Mouse (Mus musculus) cortical plate, adult 2 months (tissue): ENCODE results near the gene Maob. TPM values are rescaled to one million over a fixed set of nuclear protein-coding genes. Genes with fewer than 3 reads are reported as not detected.
A peak's percentile ranks its signal among the peaks of the same experiment; 100 is the strongest.

ENCODE experiments used
- H3K27ac ChIP-seq: fragments of 200-500 bp; 2 replicates; pipeline ENCODE4 v1.5.1; 2012; ENCODE audit warnings: low read length, control low read depth, inconsistent platforms; ENCODE audit not compliant: insufficient read depth
- H3K4me1 ChIP-seq: fragments of 200-500 bp; 2 replicates; pipeline ENCODE4 v1.6.1; 2011; ENCODE audit warnings: low read length; ENCODE audit not compliant: control insufficient read depth, insufficient read depth
- H3K4me3 ChIP-seq: fragments of 200-500 bp; 2 replicates; pipeline ENCODE4 v1.5.1; 2011; ENCODE audit warnings: mild to moderate bottlenecking, low read length, control low read depth; ENCODE audit not compliant: insufficient read depth
- CTCF ChIP-seq: fragments of 200-500 bp; IDR thresholded peaks from 2 replicates; pipeline ENCODE4 v1.5.1; 2011; ENCODE audit warnings: mild to moderate bottlenecking, control low read depth, low read length; ENCODE audit not compliant: insufficient read depth; ENCODE audit errors: extremely low read depth
- POLR2A ChIP-seq: fragments of 200-500 bp; IDR thresholded peaks from 2 replicates; pipeline ENCODE4 v1.6.1; 2011; ENCODE audit warnings: mild to moderate bottlenecking, low read length, control low read depth; ENCODE audit not compliant: insufficient read depth; ENCODE audit errors: extremely low read depth
- polyA plus RNA-seq: library from polyadenylated mRNA; depleted of rRNA; stranded (reverse); fragments of >200 nt; gene quantifications from 2 replicates; pipeline ENCODE4 v1.2.3, GENCODE M21; 2012; rRNA removed

Gene Maob
- polyA plus RNA-seq = 25.1 and 29.2 TPM in 2 replicates

DNA sequence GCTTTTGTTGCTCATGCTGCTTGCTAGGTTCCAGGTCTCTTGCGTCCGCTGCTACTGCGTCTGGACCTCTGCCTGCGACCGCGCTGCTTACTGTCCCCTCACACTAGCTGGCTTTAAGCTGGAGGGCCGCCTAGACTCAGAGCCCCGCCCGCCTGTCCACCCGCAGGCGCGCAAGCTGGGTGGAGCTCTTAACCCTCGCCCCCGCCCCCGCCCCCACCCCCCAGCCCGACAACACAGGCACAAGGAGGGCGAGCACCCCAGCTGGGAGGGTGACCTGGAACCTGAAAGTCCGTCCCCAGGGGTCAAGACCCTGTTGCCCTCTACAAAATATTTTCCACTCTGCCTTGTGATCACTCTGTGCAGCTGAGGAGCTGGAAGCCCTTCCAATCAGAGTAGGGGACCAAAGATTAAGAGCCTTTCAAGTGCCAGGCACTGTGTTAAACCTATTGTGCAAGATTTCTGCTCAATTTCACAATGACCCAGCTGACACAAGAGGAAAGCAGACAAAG, at the start of gene Maob:
Maob (minus strand) TSS at position 106 of the 509 bp plus-strand sequence.
- Histone ChIP-seq H3K4me1 (no peaks in the 10 kb centered on the region), H3K4me3 (peak within 1 kb of the TSS; percentile 39), H3K27ac (no peak within 1 kb of the TSS)
- TF ChIP-seq POLR2A (no peak), CTCF (no peak)

DNA sequence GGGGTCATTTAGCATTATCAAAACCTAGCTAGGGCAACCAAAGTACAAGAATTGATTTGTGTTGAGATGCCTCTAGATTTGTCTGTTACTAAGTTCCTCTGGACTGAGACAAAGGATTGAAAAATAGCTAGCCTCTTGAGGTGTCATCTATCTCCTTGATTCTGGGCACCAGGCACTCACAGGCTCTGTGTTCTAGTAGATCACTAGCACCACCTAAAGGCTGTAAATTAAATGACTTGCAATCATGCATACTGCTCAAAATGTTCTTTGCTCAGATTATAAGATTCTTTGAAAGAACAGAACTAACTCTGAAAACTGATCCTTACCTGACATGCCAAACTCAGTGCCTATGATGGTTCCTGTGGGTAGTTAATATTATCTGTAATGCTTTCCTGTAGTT, 43.1 kb upstream of the Maob start:
- no peak overlapping the region for H3K27ac ChIP-seq
- H3K4me3 ChIP-seq = no peak overlapping the region
- no peaks in the 10 kb centered on the region for H3K4me1 ChIP-seq
- no peak for TF ChIP-seq POLR2A
- peak; percentile 33; the same call in 1 of the 2 replicates for TF ChIP-seq CTCF

DNA sequence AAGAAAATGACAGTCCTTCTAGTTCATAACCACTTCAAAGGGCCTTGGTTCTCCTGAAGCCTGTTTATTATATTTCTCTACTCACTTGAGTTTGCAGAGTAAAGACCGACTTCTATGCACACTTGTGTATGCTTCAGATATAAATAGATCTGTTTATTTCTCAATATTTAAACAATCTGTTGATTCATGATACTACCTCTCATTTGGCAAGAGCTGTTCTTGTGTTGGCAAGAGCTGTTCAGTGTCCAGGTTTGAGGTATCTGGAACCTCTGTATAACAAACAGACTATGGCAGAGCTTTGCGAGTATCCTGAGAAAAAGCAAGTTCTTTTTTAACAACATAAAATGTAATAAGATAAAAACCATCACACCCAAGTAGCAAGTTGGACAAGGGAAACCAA, 28.9 kb upstream of the Maob start:
- Histone ChIP-seq H3K4me1 (no peaks in the 10 kb centered on the region), H3K27ac (no peak overlapping the region), H3K4me3 (no peak overlapping the region)
- TF ChIP-seq POLR2A (no peak), CTCF (no peak)

DNA sequence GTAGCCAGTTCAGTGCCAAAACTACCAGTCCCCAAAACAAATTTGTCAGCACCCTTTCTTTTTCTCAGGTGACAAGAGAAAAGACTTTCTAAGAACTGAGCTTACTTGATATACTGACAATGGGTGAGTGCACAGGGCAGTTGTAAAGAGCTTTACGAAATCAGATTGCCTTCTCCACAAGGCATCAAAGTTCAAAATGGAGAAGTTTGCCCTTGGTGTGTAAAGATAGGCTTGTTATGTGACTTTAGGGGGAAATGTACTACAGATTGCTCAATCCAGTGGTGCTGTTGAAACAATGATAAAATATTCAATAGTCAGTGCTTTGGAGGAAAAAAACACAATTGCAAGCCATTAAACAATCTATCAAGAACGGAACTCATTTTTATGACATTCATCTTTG, 24.3 kb upstream of the Maob start:
- TF ChIP-seq POLR2A = no peak
- Histone ChIP-seq H3K4me1 (no peaks in the 10 kb centered on the region), H3K27ac (no peak overlapping the region), H3K4me3 (no peak overlapping the region)

DNA sequence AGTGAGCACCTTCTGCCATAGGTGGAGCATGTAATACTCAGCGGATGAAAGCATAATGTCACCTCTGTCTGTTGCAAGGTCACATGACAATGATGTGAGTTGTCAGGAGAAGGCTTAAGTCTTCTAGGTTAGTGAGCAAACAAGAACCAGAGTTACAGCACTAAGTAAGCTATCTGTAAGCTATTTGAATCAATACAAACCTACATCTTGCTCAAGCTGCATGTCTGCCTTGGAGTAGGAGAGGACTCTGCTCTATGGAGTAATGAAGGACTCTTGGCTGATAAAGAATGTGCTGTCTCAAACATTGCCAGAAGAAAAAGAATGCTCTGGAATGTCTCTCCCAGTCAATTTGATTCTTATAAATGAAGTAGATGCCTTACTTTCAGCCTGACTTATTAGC, 20.1 kb upstream of the Maob start:
- Histone ChIP-seq H3K27ac (no peak overlapping the region), H3K4me1 (no peaks in the 10 kb centered on the region), H3K4me3 (no peak overlapping the region)
- no peak for TF ChIP-seq CTCF
- no peak for TF ChIP-seq POLR2A

DNA sequence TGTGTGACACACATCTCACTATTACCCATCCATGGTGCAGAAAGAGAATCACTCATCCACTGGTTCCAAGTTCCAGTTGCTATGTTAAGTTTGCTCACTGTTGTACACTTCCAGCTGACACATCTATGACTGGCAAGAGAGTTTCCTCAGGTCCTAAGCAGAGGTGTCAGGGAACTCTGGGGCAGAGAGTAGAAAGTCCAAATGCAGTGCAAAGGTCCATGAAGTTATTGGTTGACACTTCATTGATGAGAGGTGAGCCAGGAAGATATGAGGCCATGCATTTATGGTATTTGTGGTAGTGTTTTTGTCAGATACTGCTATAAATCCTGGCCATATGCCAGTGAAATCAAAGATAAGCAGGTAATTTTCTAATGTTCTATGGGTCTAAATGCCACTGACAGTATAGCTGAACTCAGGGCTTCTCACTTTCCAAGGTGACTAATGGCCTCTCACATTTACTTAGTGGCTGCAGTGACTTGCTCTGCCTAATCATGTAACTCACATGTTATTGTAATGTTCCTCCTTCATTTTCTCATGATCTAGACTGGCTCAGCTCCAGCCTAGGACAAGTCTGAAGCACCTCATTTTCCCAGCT, 19.4 kb upstream of the Maob start:
- Histone ChIP-seq H3K4me3 (no peak overlapping the region), H3K4me1 (no peaks in the 10 kb centered on the region), H3K27ac (no peak overlapping the region)
- TF ChIP-seq POLR2A (no peak), CTCF (no peak)

DNA sequence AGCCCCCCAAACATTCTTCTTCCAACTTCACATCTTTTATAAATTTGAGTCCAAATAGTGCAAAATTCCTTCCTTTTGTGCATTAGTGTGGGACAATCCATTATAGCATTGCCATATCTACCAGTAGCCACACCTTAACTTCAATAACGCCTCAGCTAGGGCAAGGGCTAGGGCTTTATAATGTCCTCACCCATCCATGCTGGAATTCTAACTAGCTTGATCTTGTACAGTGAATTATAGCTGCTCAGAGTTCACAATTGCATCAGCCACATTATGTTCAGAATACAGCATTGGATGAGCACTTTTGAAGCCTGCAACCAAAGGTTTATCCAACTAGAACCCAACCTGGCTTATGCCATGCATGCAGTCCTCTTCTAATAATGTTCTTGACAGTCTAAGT, 8.9 kb upstream of the Maob start:
- no peaks in the 10 kb centered on the region for H3K4me1 ChIP-seq
- TF ChIP-seq POLR2A = no peak
- TF ChIP-seq CTCF = no peak
- H3K4me3 ChIP-seq = no peak overlapping the region
- H3K27ac ChIP-seq = no peak overlapping the region

DNA sequence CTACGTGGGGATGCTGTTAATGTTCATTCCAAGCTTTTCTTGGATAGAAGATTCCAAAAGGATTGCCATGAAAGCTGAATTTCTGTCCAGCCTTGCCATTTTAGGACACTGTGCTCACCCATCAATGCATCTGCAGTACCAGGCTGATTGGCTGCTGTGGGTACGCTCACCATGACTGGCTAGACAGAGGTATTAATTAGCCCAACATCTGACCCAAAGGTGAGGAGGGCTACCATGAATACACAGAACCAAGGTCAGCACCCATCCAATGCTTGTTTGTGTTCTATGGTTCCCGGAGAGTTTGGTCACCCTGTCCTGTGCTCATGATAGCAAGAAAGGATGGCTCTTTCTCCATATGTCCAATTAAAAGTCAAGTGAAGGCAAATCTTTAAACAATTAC, 1.2 kb downstream of the Maob start:
- Histone ChIP-seq H3K4me1 (no peaks in the 10 kb centered on the region; the same call in 1 of the 2 replicates), H3K4me3 (no peak overlapping the region), H3K27ac (no peak overlapping the region)
- TF ChIP-seq CTCF = no peak
- no peak for TF ChIP-seq POLR2A

DNA sequence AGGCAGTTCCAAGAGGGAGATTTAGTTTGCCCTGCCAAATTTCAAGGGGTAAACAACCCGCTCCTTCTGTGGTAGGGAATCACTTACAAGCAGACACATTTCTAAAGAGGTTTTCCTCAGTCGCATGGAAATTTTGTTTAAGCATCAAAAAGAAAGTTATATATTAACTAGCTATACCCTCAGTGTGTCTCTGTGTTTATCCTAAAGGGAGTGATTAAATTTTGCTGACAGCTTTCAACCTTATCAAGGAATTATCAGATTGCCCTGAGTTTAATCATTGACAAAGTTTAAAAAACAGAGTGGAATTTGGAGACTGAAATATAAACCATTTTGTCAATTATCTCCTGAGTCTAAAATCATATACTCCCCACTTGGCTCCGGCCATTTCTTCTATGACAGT, 5.1 kb downstream of the Maob start:
- Histone ChIP-seq H3K4me3 (no peak overlapping the region), H3K4me1 (no peaks in the 10 kb centered on the region; the same call in 1 of the 2 replicates), H3K27ac (no peak overlapping the region)
- no peak for TF ChIP-seq POLR2A
- no peak for TF ChIP-seq CTCF

DNA sequence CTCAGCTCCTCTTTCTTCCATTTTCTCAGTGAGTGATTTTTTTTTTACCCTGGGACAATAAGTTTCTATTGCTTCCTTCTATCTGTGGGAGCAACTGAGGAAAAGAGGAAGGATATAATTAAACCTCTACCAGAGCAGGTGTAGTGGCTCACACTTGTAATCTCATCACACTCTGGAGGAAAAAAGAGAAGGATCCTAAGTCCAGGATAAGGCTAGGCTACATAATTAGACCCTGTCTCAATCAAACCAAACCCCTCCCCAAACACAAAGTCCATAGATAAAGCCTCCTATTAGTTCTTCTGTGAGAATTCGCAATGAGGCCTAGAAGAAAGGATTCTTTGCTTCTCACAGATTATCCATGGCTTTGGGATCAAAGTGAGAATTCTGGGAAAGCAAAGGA, 49.7 kb downstream of the Maob start:
- no peak for TF ChIP-seq CTCF
- TF ChIP-seq POLR2A = no peak
- Histone ChIP-seq H3K27ac (no peak overlapping the region), H3K4me1 (no peaks in the 10 kb centered on the region), H3K4me3 (no peak overlapping the region)
